Mouse (Mus musculus) MEL (cell line): Measurements from ENCODE around the gene Grap.
A peak's percentile ranks its signal among the peaks of the same experiment; 100 is the strongest.

Experiments used
- CHD1 ChIP-seq: IDR thresholded peaks from 2 replicates; pipeline ENCODE4 v1.6.1; 2012; ENCODE audit warnings: low read depth, mild to moderate bottlenecking, inconsistent platforms, low read length, improper control_type of control experiment
- CTCF ChIP-seq, 3 experiments: IDR thresholded peaks in 2 of 3; conservative IDR thresholded peaks in 1 of 3; 2 replicates each; pipeline ENCODE4 v1.5.1; 2011 to 2012; ENCODE audit warnings: low read length in 3 of 3, low read depth in 2 of 3, mild to moderate bottlenecking in 2 of 3, improper control_type of control experiment in 1 of 3, inconsistent platforms in 1 of 3, mixed read lengths in 1 of 3, moderate library complexity in 1 of 3; ENCODE audit not compliant: control insufficient read depth in 1 of 3, insufficient read depth in 1 of 3, poor library complexity in 1 of 3, severe bottlenecking in 1 of 3
- EP300 ChIP-seq, 2 experiments: IDR thresholded peaks; 2 replicates each; pipeline ENCODE4 v1.6.1; 2011; ENCODE audit warnings: improper control_type of control experiment in 2 of 2, low read length in 2 of 2, low read depth in 1 of 2, mild to moderate bottlenecking in 1 of 2
- GATA1 ChIP-seq: IDR thresholded peaks from 2 replicates; pipeline ENCODE4 v1.6.1; 2011; ENCODE audit warnings: low read depth, low read length, improper control_type of control experiment
- KAT2A ChIP-seq: conservative IDR thresholded peaks from 2 replicates; pipeline ENCODE4 v1.6.1; 2012; ENCODE audit warnings: low read depth, low read length, improper control_type of control experiment, inconsistent platforms
- POLR2A ChIP-seq, 2 experiments: IDR thresholded peaks; 2 replicates each; pipeline ENCODE4 v1.6.1; 2011 to 2012; ENCODE audit warnings: low read length in 2 of 2, mild to moderate bottlenecking in 2 of 2, control low read depth in 1 of 2, improper control_type of control experiment in 1 of 2, low read depth in 1 of 2, moderate library complexity in 1 of 2; ENCODE audit not compliant: control insufficient read depth in 1 of 2, insufficient read depth in 1 of 2, poor library complexity in 1 of 2
- POLR2AphosphoS5 ChIP-seq: IDR thresholded peaks from 2 replicates; pipeline ENCODE4 v1.6.1; 2012; ENCODE audit warnings: low read depth, borderline replicate concordance, mild to moderate bottlenecking, inconsistent platforms, low read length, moderate library complexity, mixed read lengths
- TAL1 ChIP-seq: IDR thresholded peaks from 2 replicates; pipeline ENCODE4 v1.6.1; 2012; ENCODE audit warnings: mild to moderate bottlenecking, inconsistent platforms, low read length, moderate library complexity, mixed read lengths
- TBP ChIP-seq: IDR thresholded peaks from 2 replicates; pipeline ENCODE4 v1.8.0; 2011; ENCODE audit warnings: low read depth, low read length, improper control_type of control experiment
- USF2 ChIP-seq, 2 experiments: IDR thresholded peaks; 2 replicates each; pipeline ENCODE4 v1.6.1; 2011 to 2012; ENCODE audit warnings: improper control_type of control experiment in 2 of 2, low read length in 2 of 2, borderline replicate concordance in 1 of 2, inconsistent platforms in 1 of 2, low read depth in 1 of 2, mild to moderate bottlenecking in 1 of 2; ENCODE audit not compliant: insufficient read depth in 1 of 2

DNA sequence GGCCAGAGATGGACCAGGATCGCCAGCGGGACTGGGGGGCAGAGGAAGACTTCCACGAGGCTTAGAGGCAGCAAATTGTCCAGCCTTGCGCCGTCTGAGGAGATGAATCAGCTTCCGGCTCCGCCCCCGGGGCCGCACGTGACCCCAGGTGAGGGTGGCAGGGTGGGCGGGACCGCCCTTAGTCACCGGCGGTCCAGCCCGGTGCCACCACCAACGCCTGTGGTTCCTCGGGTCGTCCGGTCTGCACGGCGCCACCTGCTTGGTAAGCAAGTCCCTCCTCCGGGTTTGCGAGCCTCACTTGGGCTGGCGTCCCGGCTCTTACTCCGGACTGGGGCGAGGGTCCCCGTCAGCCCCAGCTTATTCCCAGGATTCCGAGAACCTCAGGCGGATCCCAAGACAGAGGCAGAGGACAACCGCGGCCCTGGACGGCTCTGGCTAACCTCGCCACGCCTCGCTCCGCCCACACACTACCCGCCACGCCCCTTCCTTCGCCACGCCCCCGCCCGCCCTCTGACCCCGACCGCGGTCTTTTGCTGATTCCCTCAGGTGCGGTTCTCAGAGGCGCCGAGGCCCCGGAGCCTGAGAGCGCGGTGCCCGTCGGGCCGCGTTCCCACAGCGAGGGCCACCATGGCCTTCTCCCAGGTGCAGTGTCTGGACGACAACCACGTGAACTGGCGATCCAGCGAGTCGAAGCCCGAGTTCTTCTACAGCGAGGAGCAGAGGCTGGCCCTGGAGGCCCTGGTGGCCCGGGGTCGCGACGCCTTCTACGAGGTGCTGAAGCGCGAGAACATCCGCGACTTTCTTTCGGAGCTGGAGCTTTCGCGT, 31.1 kb downstream of the Grap start, which contains the start of gene Fam83g:
- TF ChIP-seq CHD1 (0 out of 2 replicates have a peak, but pooled peaks have one; percentile 64), CTCF (IDR thresholded peaks at IDR 0.05 in 2 of 3, conservative IDR thresholded peaks at IDR 0.05 in 1 of 3; ENCODE audit: control insufficient read depth in 1 of 3, insufficient read depth in 1 of 3, low read depth in 2 of 3, low read length in 3 of 3, poor library complexity in 1 of 3, severe bottlenecking in 1 of 3) (no peak), TBP (0 out of 2 replicates have a peak, but pooled peaks have one; percentile 20), EP300 (IDR thresholded peaks at IDR 0.05; ENCODE audit: low read depth in 1 of 2, low read length in 2 of 2) (no peak), GATA1 (no peak), USF2 (IDR thresholded peaks at IDR 0.05; ENCODE audit: borderline replicate concordance in 1 of 2, insufficient read depth in 1 of 2, low read depth in 1 of 2, low read length in 2 of 2) (peak in 1 of 2 experiments; percentile 83; a peak in 3 of 4 replicates), KAT2A (no peak), POLR2AphosphoS5 (no peak), TAL1 (no peak), POLR2A (IDR thresholded peaks at IDR 0.05; ENCODE audit: control insufficient read depth in 1 of 2, insufficient read depth in 1 of 2, low read depth in 1 of 2, low read length in 2 of 2, poor library complexity in 1 of 2) (peak; percentile 70 to 88)
